Mouse (Mus musculus) cerebellum, adult 9-11 months (tissue): ENCODE measurements at regions not wholly inside any gene's neighbourhood (a gene's known extent, or its start where the extent isn't known, plus 50 kb on each side); places are given as distances from the start of the nearest gene placed in this dataset.

Source experiments
- DNase-seq: peaks from one replicate; pipeline ENCODE4 v3.0.0; 2022

GRCm38 (mm10) chr6:51754239-51754681 lies 230.6 kb downstream of the Snx10 start:
- no peak for DNase-seq

GRCm38 (mm10) chr6:51757131-51757530 lies 233.4 kb downstream of the Snx10 start:
- DNase-seq, result peak; percentile 42

GRCm38 (mm10) chr6:51757746-51758145 lies 234.0 kb downstream of the Snx10 start:
- no peak for DNase-seq

- no peak for DNase-seq
These were observed 235.1 kb downstream of the Snx10 start for GRCm38 (mm10) chr6:51758781-51759180.

GRCm38 (mm10) chr6:51760372-51760771 lies 236.7 kb downstream of the Snx10 start:
- no peak for DNase-seq

- no peak for DNase-seq
These were observed 237.8 kb downstream of the Snx10 start for GRCm38 (mm10) chr6:51761506-51761905.

- no peak for DNase-seq
These were observed 242.8 kb downstream of the Snx10 start for GRCm38 (mm10) chr6:51766482-51766881.

- peak; percentile 82 for DNase-seq
These were observed 244.1 kb downstream of the Snx10 start for GRCm38 (mm10) chr6:51767582-51768341.

- DNase-seq, result no peak
These were observed 241.3 kb downstream of the Skap2 start for GRCm38 (mm10) chr6:51771001-51771400.

GRCm38 (mm10) chr6:51771424-51771823 lies 240.9 kb downstream of the Skap2 start:
- no peak for DNase-seq

- DNase-seq, result no peak
These were observed 237.6 kb downstream of the Skap2 start for GRCm38 (mm10) chr6:51774771-51775170.

GRCm38 (mm10) chr6:51785615-51786014 lies 226.7 kb downstream of the Skap2 start:
- no peak for DNase-seq

GRCm38 (mm10) chr6:51786836-51787235 lies 225.5 kb downstream of the Skap2 start:
- DNase-seq, result no peak

- no peak for DNase-seq
These were observed 224.2 kb downstream of the Skap2 start for GRCm38 (mm10) chr6:51788156-51788555.

GRCm38 (mm10) chr6:51790293-51790692 lies 222.1 kb downstream of the Skap2 start:
- no peak for DNase-seq

- no peak for DNase-seq
These were observed 221.7 kb downstream of the Skap2 start for GRCm38 (mm10) chr6:51790693-51791092.

- no peak for DNase-seq
These were observed 217.0 kb downstream of the Skap2 start for GRCm38 (mm10) chr6:51795300-51795699.

- DNase-seq, result no peak
These were observed 213.6 kb downstream of the Skap2 start for GRCm38 (mm10) chr6:51798577-51799240.

GRCm38 (mm10) chr6:51805656-51806055 lies 206.7 kb downstream of the Skap2 start:
- DNase-seq, result no peak
